ENCODE assay signal across 8 mouse cellular contexts in genomic region chr6:99265945-99266656, GRCm38 (mm10).
DNase-seq lines count a peak whose midpoint lies in the region; ATAC-seq and TF ChIP-seq lines count a peak whose summit lies in the region.
"Had no signal": no experiment of that assay in that cellular context is flagged by ENCODE, and none has a peak within 500 bp of the region (broad histone marks: within the 10 kb centered on the region; RNA-seq: fewer than 3 reads in every experiment).

No protein-coding gene starts in this region.

- TF ChIP-seq CTCF in lung, postnatal 0 days (IDR thresholded peaks at IDR 0.05): no peak

- TF ChIP-seq EP300 in lung, postnatal 0 days (IDR thresholded peaks at IDR 0.05): no peak; the same call in 1 of the 2 replicates

- WGBS in heart, embryonic 13.5 days: 17% methylated on average over 13 of the region's 13 CpGs
- 38% methylated on average over 13 of the region's 13 CpGs for WGBS in kidney, embryonic 15.5 days
- WGBS in lung, postnatal 0 days: 19% methylated on average over 13 of the region's 13 CpGs

- DNase-seq in ES-CJ7 (ENCODE audit: low read depth, low spot score): peak; percentile 50
- peak; percentile 56 for DNase-seq in brain, adult 2 months (ENCODE audit: low read depth, low spot score)
- DNase-seq in lung, postnatal 0 days (ENCODE audit: low spot score): peak; percentile 86
- DNase-seq in cerebellum, postnatal 4 days (ENCODE audit: low spot score in 2 of 2): no peak

- peak overlapping the region; percentile 69 for H3K4me2 ChIP-seq in heart, embryonic 13.5 days
- peak overlapping the region; percentile 32 for H3K4me2 ChIP-seq in kidney, embryonic 15.5 days
- peak overlapping the region; percentile 48 for H3K4me2 ChIP-seq in lung, postnatal 0 days (replicated peaks; ENCODE audit: low read depth, low read length)

- H3K4me1 ChIP-seq in heart, embryonic 13.5 days: peaks cover 77% of the 10 kb centered on the region
- peaks cover 40% of the 10 kb centered on the region for H3K4me1 ChIP-seq in kidney, embryonic 15.5 days
- peaks cover 5% of the 10 kb centered on the region; the same call in 1 of the 2 replicates for H3K4me1 ChIP-seq in lung, postnatal 0 days (ENCODE audit: insufficient read depth, low read depth, low read length)

- H3K4me3 ChIP-seq in heart, embryonic 13.5 days: peak overlapping the region; percentile 36
- H3K4me3 ChIP-seq in kidney, embryonic 15.5 days (replicated peaks): no peak overlapping the region
- H3K4me3 ChIP-seq in lung, postnatal 0 days (ENCODE audit: low read depth, low read length): peak overlapping the region; percentile 16
- H3K4me3 ChIP-seq: erythroblast, embryonic 14.5 days had no signal

- peak; percentile 31; the same call in 1 of the 2 replicates for ATAC-seq in heart, embryonic 13.5 days (ENCODE audit: extremely low read depth, insufficient number of reproducible peaks, low FRiP score, low TSS enrichment)
- peak; percentile 63; the same call in 1 of the 2 replicates for ATAC-seq in kidney, embryonic 15.5 days (replicated peaks; ENCODE audit: low FRiP score)
- ATAC-seq in lung, postnatal 0 days: peak; percentile 90
- peak; percentile 18; the same call in 1 of the 2 replicates for ATAC-seq in neutrophil, adult 5-6 weeks (ENCODE audit: extremely low read depth, insufficient number of reproducible peaks, low FRiP score, poor library complexity, severe bottlenecking)

- H3K9me3 ChIP-seq in heart, embryonic 13.5 days: no peaks in the 10 kb centered on the region
- no peaks in the 10 kb centered on the region for H3K9me3 ChIP-seq in kidney, embryonic 15.5 days (replicated peaks)
- H3K9me3 ChIP-seq in lung, postnatal 0 days (ENCODE audit: low read length): no peaks in the 10 kb centered on the region

- peak overlapping the region; percentile 78 for H3K9ac ChIP-seq in heart, embryonic 13.5 days
- H3K9ac ChIP-seq in kidney, embryonic 15.5 days: no peak overlapping the region
- 0 out of 2 replicates have a peak overlapping the region, but pooled peaks have one; percentile 23 for H3K9ac ChIP-seq in lung, postnatal 0 days (replicated peaks; ENCODE audit: low read depth)

- peak overlapping the region; percentile 92 for H3K27ac ChIP-seq in heart, embryonic 13.5 days (replicated peaks)
- H3K27ac ChIP-seq in kidney, embryonic 15.5 days: peak overlapping the region; percentile 71
- H3K27ac ChIP-seq in lung, postnatal 0 days (ENCODE audit: low read length): peak overlapping the region; percentile 69

- no peaks in the 10 kb centered on the region for H3K36me3 ChIP-seq in heart, embryonic 13.5 days
- H3K36me3 ChIP-seq in kidney, embryonic 15.5 days: no peaks in the 10 kb centered on the region
- no peaks in the 10 kb centered on the region for H3K36me3 ChIP-seq in lung, postnatal 0 days (ENCODE audit: insufficient read depth, low read length)

- H3K27me3 ChIP-seq in heart, embryonic 13.5 days (replicated peaks): no peaks in the 10 kb centered on the region
- H3K27me3 ChIP-seq in kidney, embryonic 15.5 days: 0 out of 2 replicates have a peak, but pooled peaks cover 3% of the 10 kb centered on the region
- no peaks in the 10 kb centered on the region for H3K27me3 ChIP-seq in lung, postnatal 0 days (replicated peaks; ENCODE audit: insufficient read depth, low read length)

Comparison
In these comparisons a context has a peak if more than half of its experiments do, and no peak if none do; other contexts are left out.
1. DNase-seq: peak in ES-CJ7 (single experiment), brain, adult 2 months (single experiment) and lung, postnatal 0 days (single experiment); none in cerebellum, postnatal 4 days (0 of 2).
2. ATAC-seq: peak in every context shown above with its lines; median percentile 90 in lung, postnatal 0 days; 63 in kidney, embryonic 15.5 days; 31 in heart, embryonic 13.5 days; 18 in neutrophil, adult 5-6 weeks.
3. Peak in every context shown above with its lines, with median percentiles within 50 percentile points of each other: H3K27ac ChIP-seq and H3K4me2 ChIP-seq.